Mouse (Mus musculus) hindbrain, embryonic 10.5 days (tissue): ENCODE results near the gene Lpar1. TPM values are rescaled to one million over a fixed set of nuclear protein-coding genes. Genes with fewer than 3 reads are reported as not detected.

Source experiments
- DNase-seq: peaks from one replicate; pipeline ENCODE4 v3.0.0-alpha.2; 2017; ENCODE audit warnings: low spot score
- H3K27ac ChIP-seq: fragments of 300-500 bp; sonication (generic); 2 replicates; pipeline ENCODE4 v1.5.1; 2016; ENCODE audit warnings: mild to moderate bottlenecking, moderate library complexity
- H3K27me3 ChIP-seq: fragments of 300-500 bp; sonication (generic); 2 replicates; pipeline ENCODE4 v1.6.1; 2016; ENCODE audit warnings: mild to moderate bottlenecking; ENCODE audit not compliant: poor library complexity, insufficient read depth, severe bottlenecking
- H3K36me3 ChIP-seq: fragments of 300-500 bp; sonication (generic); 2 replicates; pipeline ENCODE4 v1.6.1; 2016; ENCODE audit warnings: mild to moderate bottlenecking, moderate library complexity
- H3K4me1 ChIP-seq: fragments of 300-500 bp; sonication (generic); replicated peaks from 2 replicates; pipeline ENCODE4 v1.6.1; 2016; ENCODE audit warnings: mild to moderate bottlenecking
- H3K4me3 ChIP-seq: fragments of 300-500 bp; sonication (generic); 2 replicates; pipeline ENCODE4 v1.5.1; 2016; ENCODE audit warnings: mild to moderate bottlenecking, moderate library complexity
- H3K9me3 ChIP-seq: fragments of 300-500 bp; sonication (generic); 2 replicates; pipeline ENCODE4 v1.6.1; 2016; ENCODE audit warnings: mild to moderate bottlenecking, moderate library complexity
- WGBS: fragments of 180-500 bp; shearing (Covaris S2); methylation state at CpG from one replicate; pipeline ENCODE4 v1.1.7; 2016; 5-methylcytosine and 5-hydroxymethylcytosine counted together
- polyA plus RNA-seq: library from polyadenylated mRNA; unstranded; fragments of >200 nt; fragmentation: Nextera tagmentation; extraction: Ambion mirVana; gene quantifications from 2 replicates; pipeline ENCODE4 v1.2.1, GENCODE M21; 2016

Gene Lpar1
- polyA plus RNA-seq, 1 experiment from 2014 or later: 46.1 TPM

- no peaks in the 10 kb centered on the region for H3K27me3 ChIP-seq
- no peak overlapping the region for H3K27ac ChIP-seq
- H3K4me3 ChIP-seq: no peak overlapping the region
- WGBS: 87% methylated on average over 5 of the region's 5 CpGs
- H3K36me3 ChIP-seq: no peaks in the 10 kb centered on the region
- no peaks in the 10 kb centered on the region for H3K9me3 ChIP-seq
- DNase-seq: no peak
- H3K4me1 ChIP-seq: no peaks in the 10 kb centered on the region
Observed at GRCm38 (mm10) chr4:58462990-58463389, 90.7 kb downstream of the Lpar1 start.

- H3K9me3 ChIP-seq: no peaks in the 10 kb centered on the region
- H3K27me3 ChIP-seq: no peaks in the 10 kb centered on the region
- no peaks in the 10 kb centered on the region for H3K36me3 ChIP-seq
- no peak overlapping the region for H3K4me3 ChIP-seq
- no peaks in the 10 kb centered on the region for H3K4me1 ChIP-seq
- DNase-seq: no peak
- H3K27ac ChIP-seq: no peak overlapping the region
- WGBS: 86% methylated on average over 2 of the region's 2 CpGs
Observed at GRCm38 (mm10) chr4:58462586-58462985, 91.1 kb downstream of the Lpar1 start.

GRCm38 (mm10) chr4:58453334-58453733, 100.4 kb downstream of the Lpar1 start:
- 86% methylated on average over 4 of the region's 4 CpGs for WGBS
- Histone ChIP-seq H3K4me3 (no peak overlapping the region), H3K27me3 (no peaks in the 10 kb centered on the region), H3K9me3 (0 out of 2 replicates have a peak, but pooled peaks cover 3% of the 10 kb centered on the region), H3K27ac (no peak overlapping the region), H3K4me1 (no peaks in the 10 kb centered on the region), H3K36me3 (no peaks in the 10 kb centered on the region)
- no peak for DNase-seq

- WGBS: 96% methylated on average over 3 of the region's 3 CpGs
- Histone ChIP-seq H3K27me3 (no peaks in the 10 kb centered on the region), H3K27ac (no peak overlapping the region), H3K4me1 (no peaks in the 10 kb centered on the region), H3K4me3 (no peak overlapping the region), H3K36me3 (no peaks in the 10 kb centered on the region), H3K9me3 (no peaks in the 10 kb centered on the region)
- no peak for DNase-seq
Observed at GRCm38 (mm10) chr4:58448825-58449224, 104.9 kb downstream of the Lpar1 start.

- H3K9me3 ChIP-seq: no peaks in the 10 kb centered on the region
- H3K27me3 ChIP-seq: no peaks in the 10 kb centered on the region
- DNase-seq: no peak
- H3K4me1 ChIP-seq: no peaks in the 10 kb centered on the region
- no peaks in the 10 kb centered on the region for H3K36me3 ChIP-seq
- H3K27ac ChIP-seq: no peak overlapping the region
- WGBS: 80% methylated on average over 7 of the region's 7 CpGs
- no peak overlapping the region for H3K4me3 ChIP-seq
Observed at GRCm38 (mm10) chr4:58447841-58448240, 105.9 kb downstream of the Lpar1 start.

- H3K27me3 ChIP-seq: no peaks in the 10 kb centered on the region
- WGBS: 82% methylated on average over 6 of the region's 6 CpGs
- no peaks in the 10 kb centered on the region for H3K9me3 ChIP-seq
- DNase-seq: no peak
- H3K36me3 ChIP-seq: no peaks in the 10 kb centered on the region
- H3K27ac ChIP-seq: no peak overlapping the region
- no peak overlapping the region for H3K4me3 ChIP-seq
- H3K4me1 ChIP-seq: no peaks in the 10 kb centered on the region
Observed at GRCm38 (mm10) chr4:58445846-58446245, 107.9 kb downstream of the Lpar1 start.

- Histone ChIP-seq H3K4me3 (no peak overlapping the region), H3K27me3 (no peaks in the 10 kb centered on the region), H3K9me3 (no peaks in the 10 kb centered on the region), H3K36me3 (peaks cover 2% of the 10 kb centered on the region), H3K4me1 (0 out of 2 replicates have a peak, but pooled peaks cover 9% of the 10 kb centered on the region), H3K27ac (no peak overlapping the region)
- DNase-seq: no peak
- WGBS: 53% methylated on average over 5 of the region's 5 CpGs
Observed at GRCm38 (mm10) chr4:58442338-58442737, 111.4 kb downstream of the Lpar1 start.

- no peak for DNase-seq
- H3K27me3 ChIP-seq: no peaks in the 10 kb centered on the region
- peaks cover 8% of the 10 kb centered on the region for H3K36me3 ChIP-seq
- 0 out of 2 replicates have a peak, but pooled peaks cover 9% of the 10 kb centered on the region for H3K4me1 ChIP-seq
- H3K27ac ChIP-seq: no peak overlapping the region
- 76% methylated on average over 7 of the region's 7 CpGs for WGBS
- H3K9me3 ChIP-seq: no peaks in the 10 kb centered on the region
- H3K4me3 ChIP-seq: no peak overlapping the region
Observed at GRCm38 (mm10) chr4:58438654-58439053, 115.0 kb downstream of the Lpar1 start.

GRCm38 (mm10) chr4:58437271-58437670, 116.4 kb downstream of the Lpar1 start:
- Histone ChIP-seq H3K27me3 (no peaks in the 10 kb centered on the region), H3K36me3 (peaks cover 8% of the 10 kb centered on the region), H3K27ac (no peak overlapping the region), H3K9me3 (no peaks in the 10 kb centered on the region), H3K4me3 (no peak overlapping the region), H3K4me1 (0 out of 2 replicates have a peak, but pooled peaks cover 9% of the 10 kb centered on the region)
- 84% methylated on average over 15 of the region's 15 CpGs for WGBS
- no peak for DNase-seq

GRCm38 (mm10) chr4:58423276-58423930, 130.3 kb downstream of the Lpar1 start:
- 77% methylated on average over 9 of the region's 9 CpGs for WGBS
- Histone ChIP-seq H3K27me3 (no peaks in the 10 kb centered on the region), H3K27ac (no peak overlapping the region), H3K4me3 (no peak overlapping the region), H3K4me1 (no peaks in the 10 kb centered on the region), H3K9me3 (no peaks in the 10 kb centered on the region), H3K36me3 (no peaks in the 10 kb centered on the region)
- no peak for DNase-seq

GRCm38 (mm10) chr4:58419225-58419624, 134.5 kb downstream of the Lpar1 start:
- Histone ChIP-seq H3K36me3 (no peaks in the 10 kb centered on the region), H3K9me3 (no peaks in the 10 kb centered on the region), H3K4me3 (no peak overlapping the region), H3K27ac (no peak overlapping the region), H3K4me1 (no peaks in the 10 kb centered on the region), H3K27me3 (no peaks in the 10 kb centered on the region)
- 51% methylated on average over 5 of the region's 5 CpGs for WGBS
- DNase-seq: no peak

GRCm38 (mm10) chr4:58417319-58417718, 136.4 kb downstream of the Lpar1 start:
- WGBS: 83% methylated on average over 4 of the region's 4 CpGs
- DNase-seq: no peak
- Histone ChIP-seq H3K4me3 (no peak overlapping the region), H3K36me3 (no peaks in the 10 kb centered on the region), H3K27me3 (no peaks in the 10 kb centered on the region), H3K4me1 (no peaks in the 10 kb centered on the region), H3K27ac (no peak overlapping the region), H3K9me3 (0 out of 2 replicates have a peak, but pooled peaks cover 2% of the 10 kb centered on the region)

GRCm38 (mm10) chr4:58415537-58415936, 138.2 kb downstream of the Lpar1 start:
- no peak overlapping the region for H3K4me3 ChIP-seq
- H3K4me1 ChIP-seq: no peaks in the 10 kb centered on the region
- no peak overlapping the region for H3K27ac ChIP-seq
- no peaks in the 10 kb centered on the region for H3K36me3 ChIP-seq
- DNase-seq: no peak
- WGBS: 92% methylated on average over 3 of the region's 3 CpGs
- H3K27me3 ChIP-seq: no peaks in the 10 kb centered on the region
- H3K9me3 ChIP-seq: 0 out of 2 replicates have a peak, but pooled peaks cover 2% of the 10 kb centered on the region
